Mouse (Mus musculus) lung, postnatal 14 days (tissue): ENCODE results near the gene Lcn11.
"Not testable (repeated sequence)": the region's sequence is repeated elsewhere in the genome, so short reads cannot be mapped to it uniquely, and the experiment has no call there.

Experiments
- DNase-seq: peaks from one replicate; pipeline ENCODE4 v3.0.0; 2021

Lcn11 gene

DNA sequence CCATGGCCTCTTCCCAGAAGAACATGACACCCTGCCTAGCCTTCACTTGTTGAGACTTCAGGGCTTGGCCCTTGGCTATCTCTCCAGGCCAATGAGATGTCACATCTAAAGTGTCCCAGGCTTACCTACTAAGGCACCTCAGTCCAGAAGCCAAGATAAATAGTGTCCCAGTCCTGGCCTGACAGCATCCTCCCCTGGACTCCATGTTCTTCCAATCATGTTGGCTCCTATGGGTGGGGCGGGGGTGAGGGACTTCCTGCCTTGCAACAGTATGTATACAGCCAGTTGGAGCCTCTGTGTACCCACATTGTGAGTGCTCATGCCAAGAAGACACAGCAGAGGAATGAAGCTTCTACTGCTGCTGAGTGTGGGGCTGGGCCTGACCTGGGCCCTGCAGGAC lies at the start of gene Lcn11:
Gene Lcn11, plus strand, starts transcription at position 301 of the 400 bp plus-strand sequence.
- no peak for DNase-seq

DNA sequence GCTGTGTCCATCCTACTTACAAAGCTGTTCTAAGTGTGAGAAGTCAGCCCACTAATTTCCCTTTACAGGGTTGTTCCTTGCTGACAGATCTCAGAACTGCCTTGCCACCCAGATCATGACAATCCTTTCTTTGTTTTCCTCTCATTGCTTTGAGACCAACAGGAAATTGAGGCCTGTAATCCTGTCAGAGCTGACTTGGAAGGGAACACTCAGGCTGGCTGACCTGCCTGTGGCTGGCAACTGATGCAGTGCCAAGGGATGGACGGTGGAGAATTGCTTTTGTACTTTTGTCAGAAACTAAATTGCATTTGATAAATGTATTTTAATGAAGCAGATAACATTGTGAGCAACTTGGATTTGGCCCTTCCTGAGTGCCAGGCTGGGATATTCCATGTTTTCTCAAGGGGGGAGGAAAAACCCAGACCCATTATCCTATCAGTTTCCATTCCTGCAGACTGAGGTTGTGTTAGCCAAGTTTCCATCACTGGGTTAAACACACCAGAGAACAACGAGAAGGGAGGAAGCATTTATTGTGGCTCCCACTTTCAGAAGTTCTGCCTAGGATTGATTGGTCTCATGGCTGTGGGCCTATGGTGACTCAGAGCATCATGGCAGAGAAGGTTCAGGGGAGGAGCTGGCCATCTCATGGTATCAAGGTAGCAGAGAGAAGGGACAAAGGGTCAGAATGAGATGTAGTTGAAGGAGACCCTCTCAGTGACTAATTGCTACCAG lies 43.5 kb upstream of the Lcn11 start:
- no peak for DNase-seq

DNA sequence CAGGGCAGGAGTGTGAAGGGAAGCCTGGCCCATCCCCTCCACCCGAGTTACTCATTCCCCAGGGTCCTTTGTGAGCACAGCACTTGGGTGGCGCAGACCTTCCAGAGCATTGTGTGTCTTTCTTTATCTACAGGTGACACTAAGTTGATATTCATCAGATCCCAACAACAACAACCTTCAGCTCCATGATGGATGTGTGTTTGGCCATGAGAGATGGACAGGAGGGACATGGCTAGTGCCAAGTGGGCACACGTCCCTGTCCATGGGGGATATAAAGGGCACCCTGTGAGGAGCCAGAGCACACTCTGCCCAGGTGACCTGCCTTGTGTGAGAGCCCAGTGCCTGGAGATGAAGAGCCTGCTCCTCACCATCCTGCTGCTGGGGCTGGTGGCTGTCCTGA lies 40.1 kb upstream of the Lcn11 start, which contains the start of gene Obp2b:
Gene Obp2b, plus strand, starts transcription at position 301 of the 400 bp plus-strand sequence.
- not testable (repeated sequence) for DNase-seq

DNA sequence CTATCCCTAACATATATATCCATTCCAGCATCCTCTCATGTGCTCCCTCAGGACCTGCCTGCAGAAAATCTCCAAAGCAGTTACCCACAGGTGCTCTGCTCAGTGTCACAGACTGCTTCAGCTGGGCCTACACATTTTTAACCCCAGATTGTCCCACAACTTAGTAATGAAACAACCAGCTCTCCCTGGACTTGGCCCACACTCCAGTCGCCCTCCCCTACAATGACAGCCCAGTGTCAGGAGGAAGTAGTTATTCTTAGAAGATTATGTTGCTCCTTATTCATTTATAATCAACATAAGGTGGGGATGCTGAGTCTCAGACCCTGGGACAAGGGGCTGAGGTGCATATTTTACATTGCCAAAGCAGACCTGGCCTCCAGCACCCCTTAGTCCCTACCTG lies 35.1 kb upstream of the Lcn11 start:
- no peak for DNase-seq

DNA sequence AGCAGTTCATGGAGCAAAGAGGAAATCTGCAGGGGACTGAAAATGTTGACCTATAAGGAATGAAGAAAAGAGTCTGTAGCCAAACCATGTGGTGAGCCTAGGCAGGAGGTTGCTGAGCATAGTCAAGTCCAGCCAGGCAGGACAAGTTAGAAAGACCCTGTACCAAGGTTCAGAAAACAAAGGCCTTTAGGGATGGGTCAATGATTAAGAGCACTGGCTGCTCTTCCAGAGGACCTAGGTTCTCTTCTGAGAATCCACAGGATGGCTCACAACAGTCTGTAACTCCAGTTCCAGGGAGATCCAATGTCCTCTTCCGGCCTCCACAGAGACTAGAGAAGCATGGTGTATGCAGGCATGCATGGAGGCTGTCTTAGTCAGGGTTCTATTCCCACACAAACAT lies 22.6 kb upstream of the Lcn11 start:
- no peak for DNase-seq

DNA sequence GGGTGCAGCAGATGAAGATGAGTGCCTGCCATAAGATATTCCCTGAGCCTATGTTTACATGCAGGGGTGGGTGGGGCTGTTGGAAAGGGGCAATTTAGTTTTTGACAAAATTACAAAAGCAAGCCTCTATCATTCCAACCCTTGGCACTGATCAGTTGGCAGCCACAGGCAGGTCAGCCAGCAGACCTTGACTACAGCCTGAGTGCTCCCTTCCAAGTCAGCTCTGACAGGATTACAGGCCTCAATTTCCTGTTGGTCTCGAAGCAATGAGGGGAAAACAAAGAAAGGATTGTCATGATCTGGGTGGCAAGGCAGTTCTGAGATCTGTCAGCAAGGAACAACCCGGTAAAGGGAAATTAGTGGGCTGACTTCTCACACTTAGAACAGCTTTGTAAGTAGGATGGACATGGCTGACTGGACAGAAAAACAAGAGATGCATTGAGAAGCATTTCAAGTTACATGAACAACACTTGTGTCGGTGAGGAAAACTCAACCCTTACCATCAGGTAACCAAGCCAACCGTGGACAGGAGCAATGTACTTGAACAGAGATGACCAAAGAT lies 18.7 kb upstream of the Lcn11 start:
- DNase-seq = no peak

DNA sequence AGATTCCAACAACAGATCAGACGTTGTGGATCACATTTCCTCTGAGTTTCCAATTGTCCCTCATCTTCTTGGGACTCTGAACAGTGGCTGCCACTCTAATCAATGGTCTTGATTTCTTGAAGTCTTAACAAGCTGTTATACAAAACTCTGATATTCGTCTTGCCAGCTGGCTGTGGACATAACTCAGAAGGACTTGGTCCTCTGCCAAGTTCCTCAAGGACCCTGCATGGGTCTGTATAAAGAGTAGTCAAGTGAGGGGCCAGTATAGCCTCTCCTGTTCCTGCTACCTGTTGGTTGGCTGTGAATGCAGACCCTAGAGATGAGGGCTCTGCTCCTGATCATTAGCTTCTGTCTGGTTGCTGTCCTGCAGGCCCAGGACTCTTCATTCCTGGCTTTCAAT lies 11.5 kb upstream of the Lcn11 start, which contains the start of gene Lcn3:
Gene Lcn3, plus strand, starts transcription at position 301 of the 400 bp plus-strand sequence.
- DNase-seq = no peak

DNA sequence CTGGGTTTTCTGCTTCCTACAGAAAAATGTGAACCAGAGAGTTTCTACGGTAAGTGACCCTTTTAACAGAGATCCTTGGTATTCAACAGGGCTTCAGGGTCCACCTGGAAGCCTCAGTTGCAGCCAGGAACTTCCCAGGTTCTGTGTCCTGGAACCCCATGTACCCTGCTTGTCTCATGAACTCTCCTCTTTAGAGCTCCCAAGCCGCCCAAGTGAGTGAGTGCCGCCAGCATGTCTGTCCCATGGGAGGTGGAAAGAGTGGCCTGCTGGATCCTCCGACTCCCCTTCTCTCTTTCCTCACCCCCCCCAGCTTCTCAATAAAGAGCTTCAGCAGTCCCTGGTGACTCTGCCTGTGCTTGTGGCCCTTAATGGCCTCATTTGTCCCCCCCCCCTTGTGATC lies 9.1 kb upstream of the Lcn11 start:
- DNase-seq = no peak

DNA sequence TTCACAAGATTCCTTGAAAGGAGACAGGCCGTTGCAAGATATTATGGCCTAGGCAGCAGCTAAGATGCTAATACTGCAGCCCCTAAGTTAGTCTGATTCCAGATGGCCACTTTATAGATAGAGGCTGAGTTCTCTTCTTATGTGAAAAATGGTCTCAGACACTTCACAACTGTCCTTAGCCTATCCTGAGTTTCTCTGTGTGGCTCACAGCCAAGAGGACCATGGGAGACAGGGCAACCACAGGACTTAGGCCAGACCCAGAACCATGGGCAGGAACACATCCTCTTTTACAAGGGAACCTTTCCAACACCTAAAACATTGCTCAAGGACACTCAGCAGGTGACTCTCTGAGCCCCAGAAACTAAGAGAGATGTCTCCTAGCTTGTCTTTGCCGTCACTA lies 3.3 kb upstream of the Lcn11 start:
- no peak for DNase-seq

DNA sequence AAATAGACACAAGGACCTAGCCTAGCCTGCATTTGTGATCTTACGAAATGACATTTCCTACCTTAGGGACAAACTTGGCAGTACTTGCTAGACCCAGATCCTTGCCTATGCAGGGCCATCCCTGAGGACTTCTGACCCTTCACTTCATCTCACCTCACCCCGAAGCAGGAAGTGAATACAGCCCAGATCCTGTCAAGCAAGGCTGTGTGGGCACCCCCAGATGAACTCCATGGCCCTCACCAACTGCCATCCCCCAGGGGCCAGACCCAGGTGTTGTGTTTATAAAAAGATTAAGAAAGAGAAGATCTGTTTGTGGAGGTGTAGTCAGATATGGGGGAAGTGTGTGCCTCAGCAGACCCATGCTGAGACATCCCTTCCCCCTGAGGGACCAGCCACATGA lies 2.2 kb upstream of the Lcn11 start:
- DNase-seq = no peak

DNA sequence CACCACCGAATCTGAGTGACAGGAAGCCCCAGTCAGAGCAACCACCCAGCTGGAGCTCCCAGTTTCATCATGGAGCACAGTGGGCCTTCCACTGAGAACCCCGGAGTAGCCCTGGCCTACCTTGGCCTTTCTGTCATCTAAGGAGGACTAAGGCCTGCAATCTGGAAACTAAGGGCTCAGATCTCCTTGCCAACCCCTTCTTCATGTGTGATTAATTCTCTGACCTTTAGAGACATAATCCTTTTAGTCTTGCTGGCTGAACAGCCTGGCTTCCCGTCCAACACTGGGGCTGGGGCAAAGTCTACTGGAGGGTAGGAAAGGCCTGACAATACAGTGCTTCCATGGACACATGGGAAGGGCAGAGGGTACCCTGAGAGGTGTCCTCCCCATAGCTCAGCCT lies 826 bp upstream of the Lcn11 start:
- DNase-seq = no peak

DNA sequence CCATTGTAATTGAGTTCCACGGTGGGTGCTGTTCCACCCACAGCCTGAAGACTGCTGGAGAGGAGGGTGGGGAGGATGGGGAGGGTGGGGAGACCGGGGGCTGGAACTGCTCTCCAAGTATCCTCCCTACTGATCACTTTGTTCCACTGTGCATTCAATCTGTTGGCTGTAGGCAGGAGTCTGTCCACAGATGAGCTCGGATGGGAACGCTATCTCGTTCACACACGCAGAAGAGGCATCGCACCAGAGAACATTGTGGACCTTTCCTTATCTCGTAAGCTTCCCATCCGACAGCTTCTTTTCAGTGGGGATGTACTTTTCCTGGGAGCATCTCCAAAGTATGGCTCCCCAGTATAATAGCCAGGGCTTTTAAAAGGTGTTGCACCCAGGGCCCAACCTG lies 2.3 kb downstream of the Lcn11 start:
- no peak for DNase-seq

DNA sequence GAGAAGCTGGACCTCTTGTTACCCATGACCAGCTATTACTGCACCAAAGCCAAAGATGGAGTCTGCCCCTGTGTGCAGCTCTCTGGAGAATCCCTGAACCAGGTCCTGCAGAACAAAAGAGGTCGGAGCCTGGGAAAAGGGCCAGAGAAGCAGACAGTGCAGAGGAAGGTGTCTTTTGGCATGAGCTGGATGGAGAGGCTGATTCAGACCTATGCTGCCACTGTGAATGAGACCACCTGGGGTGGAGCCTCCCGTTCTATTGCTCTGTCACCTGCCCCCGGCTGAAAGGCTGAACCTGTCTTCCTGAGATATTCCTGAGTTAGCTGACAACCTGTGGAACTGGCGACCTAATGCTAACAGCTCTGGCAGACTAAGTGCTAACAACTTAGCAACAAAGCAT lies 4.1 kb downstream of the Lcn11 start:
- no peak for DNase-seq

DNA sequence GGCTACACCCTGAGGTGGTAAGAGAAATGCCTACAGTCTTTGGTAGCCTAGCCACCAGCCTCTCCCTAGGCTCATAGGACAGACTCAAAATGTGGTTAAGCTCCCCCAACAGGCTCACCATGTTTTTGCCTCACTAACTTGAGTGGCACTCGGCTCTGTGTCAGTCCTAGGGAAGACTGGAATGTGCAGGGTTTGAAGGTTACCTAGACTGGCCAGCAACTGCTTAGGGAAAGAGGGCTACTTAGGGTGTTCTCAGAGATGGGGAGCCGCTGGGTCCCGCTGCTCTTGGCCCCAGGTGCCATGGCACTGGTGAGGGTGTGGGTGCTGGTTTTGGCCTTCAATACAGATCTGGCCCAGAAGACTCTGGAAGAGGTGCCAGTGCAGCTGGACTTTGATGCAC lies 5.1 kb downstream of the Lcn11 start, which contains the start of gene Gm13539:
Gene Gm13539, plus strand, starts transcription at position 301 of the 400 bp plus-strand sequence.
- no peak for DNase-seq

DNA sequence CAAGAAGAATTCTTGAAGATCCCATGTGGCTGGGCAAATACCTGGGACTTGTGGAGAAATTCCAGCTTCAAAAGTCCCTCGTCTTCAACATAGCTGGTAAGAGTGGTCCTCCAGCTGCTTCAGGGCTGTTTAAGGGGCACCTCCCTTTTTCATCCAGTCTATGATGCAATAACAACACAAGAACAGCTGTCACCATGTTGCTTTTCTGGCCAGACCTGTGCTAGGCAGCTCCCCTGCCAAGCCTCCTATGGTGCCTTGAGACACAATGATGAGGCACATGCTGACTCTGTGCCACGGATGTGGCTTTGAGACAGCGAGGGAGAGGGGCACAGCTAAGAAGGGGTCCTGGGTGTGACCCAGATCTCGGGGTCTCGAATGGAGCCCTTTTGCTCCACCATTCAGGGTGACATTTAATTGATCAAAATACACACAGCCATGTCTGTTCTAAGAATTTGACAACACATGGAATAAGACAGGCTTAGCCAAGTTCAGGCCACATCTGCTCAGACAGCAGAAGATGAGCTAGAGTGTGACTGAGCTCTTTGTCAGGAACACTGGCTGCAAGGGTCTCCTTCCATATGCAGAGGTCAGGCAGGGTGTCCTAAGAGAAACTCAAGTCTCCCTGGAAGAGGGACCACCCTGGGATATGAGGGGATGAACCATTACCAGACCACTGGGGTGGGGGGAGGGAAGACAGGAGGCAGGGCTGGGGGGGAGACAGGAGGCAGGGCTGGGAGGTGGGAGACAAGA lies 8.9 kb downstream of the Lcn11 start:
- DNase-seq = no peak

DNA sequence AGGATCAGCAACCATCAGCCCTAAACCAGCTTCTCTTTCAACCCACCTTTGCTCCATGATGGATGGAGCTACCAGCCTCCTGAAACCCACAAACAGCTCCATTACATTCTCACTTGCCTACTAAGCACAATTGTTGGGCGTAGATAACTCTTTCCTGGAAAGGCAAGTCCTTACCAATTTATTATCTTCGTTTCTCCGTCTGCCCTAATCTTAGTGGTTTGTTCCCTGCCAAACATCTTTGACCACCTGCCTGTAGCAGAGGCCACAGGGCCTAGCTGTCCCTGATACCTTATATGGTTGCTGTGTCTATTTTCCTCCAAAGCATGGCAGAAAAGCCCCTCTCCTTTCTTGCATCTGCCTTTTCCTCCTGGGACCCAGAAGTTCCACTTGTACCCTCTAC lies 12.3 kb downstream of the Lcn11 start:
- no peak for DNase-seq

DNA sequence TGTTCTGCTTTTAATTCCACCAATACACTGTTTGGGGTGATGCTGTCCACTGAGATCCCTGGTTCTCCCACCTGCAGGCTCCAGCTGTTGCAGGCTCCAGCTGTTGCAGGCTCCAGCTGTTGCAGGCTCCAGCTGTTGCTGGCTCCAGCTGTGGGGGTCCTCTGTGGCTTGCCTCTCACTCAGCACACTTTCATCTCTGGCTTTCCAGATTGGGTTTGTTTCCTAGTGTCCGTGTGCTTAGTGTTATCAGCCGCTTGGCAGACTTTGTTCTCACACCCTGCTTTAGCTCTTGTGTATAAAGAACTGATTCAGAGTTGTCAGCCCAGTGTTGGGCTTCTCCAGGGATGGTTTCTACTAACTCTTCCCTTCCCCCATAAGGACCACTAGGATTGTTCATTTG lies 20.8 kb downstream of the Lcn11 start:
- DNase-seq = no peak

DNA sequence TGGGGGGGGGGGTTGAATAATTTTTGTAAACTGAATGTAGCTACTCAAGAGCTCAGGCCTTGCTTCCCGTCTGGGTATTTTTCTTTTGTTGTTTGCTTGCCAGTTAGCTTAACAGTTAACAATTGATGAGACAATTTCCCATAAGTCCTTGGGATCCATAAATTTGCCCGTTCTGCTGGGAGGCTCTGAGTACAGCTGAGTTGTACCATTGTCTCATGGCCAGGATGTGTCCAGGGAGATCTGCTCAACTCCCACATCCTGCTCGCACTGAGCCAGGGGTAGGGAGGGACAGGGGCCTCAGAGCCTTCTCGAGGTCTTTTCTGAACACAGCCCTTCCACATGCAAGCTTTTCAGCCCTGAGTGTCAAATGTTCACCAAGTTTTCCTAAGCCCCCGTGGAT lies 21.2 kb downstream of the Lcn11 start:
- no peak for DNase-seq

DNA sequence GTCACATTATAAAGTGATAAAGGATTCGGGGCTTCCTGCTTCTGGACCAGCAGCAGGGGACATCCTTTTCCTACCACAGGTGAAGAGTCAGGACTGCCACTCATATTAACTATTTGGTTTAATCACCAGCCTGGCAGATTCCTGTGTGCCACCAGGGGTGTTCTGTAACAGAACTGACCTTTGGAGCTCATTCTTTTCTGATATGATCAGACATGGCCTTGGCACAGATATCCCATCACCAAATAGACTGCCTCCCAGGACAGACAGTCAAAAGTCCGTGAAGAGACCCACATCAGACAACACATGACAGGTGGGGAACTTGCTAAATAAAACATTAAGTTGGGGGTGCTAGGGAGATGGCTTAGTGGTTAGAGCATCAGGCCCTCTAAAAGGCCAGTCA lies 34.9 kb downstream of the Lcn11 start:
- DNase-seq = no peak

DNA sequence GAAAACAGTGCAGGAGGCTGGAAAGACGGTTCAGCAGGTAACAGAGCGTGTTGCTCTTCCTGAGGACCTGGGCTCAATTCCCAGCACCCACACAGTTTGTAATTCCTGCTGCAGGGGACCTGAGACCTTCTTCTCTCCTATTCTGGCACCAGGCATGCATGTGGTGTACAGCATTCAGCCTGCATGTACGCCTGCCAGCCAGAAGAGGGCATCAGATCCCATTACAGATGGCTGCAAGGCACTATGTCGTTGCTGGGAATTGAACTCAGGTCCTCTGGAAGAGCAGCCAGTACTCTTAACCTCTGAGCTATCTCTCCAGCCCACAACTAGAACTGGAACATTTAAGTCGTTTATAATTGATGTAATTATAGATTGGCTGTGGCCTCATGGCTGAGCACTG lies 36.5 kb downstream of the Lcn11 start:
- DNase-seq = no peak

DNA sequence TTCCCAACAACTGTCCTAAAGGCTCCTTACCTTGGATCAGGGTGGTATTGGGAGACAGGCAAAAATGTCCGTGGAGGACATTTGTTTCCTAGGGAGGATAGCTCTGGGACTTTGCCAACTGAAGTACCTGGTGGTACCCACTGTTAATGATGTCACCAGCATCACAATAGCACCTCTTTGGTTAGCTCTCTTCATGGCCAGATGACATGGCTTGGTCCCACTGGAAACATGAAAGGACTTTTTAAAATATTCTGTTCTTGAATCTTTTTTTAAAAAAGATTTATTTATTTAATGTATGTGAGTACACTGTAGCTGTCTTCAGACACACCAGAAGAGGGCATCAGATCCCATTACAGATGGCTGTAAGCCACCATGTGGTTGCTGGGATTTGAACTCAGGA lies 38.9 kb downstream of the Lcn11 start, which contains the start of gene Glt6d1:
Gene Glt6d1, minus strand, starts transcription at position 101 of the 400 bp plus-strand sequence.
- DNase-seq = not testable (repeated sequence)

DNA sequence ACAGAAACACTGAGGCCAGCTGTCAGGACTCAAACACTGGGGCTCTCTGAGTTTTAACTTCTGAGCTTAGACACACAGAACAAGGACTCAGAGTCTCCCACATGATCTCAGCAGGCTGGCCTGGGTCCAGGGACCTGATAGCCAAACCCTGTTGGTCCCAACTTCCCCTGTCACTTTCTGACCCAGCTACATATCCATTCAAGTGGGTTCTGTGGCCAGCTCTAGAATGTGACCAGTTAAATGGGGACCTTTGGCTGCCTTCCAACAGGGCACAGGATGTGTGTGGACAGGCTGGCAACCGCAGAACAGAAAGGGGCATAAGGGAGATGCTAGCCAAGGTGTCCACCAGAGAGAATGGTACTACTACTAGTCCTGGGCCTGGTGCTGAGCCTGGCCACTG lies 46.0 kb downstream of the Lcn11 start, which contains the start of gene Lcn9:
Gene Lcn9, plus strand, starts transcription at position 348 of the 400 bp plus-strand sequence.
- DNase-seq = no peak

DNA sequence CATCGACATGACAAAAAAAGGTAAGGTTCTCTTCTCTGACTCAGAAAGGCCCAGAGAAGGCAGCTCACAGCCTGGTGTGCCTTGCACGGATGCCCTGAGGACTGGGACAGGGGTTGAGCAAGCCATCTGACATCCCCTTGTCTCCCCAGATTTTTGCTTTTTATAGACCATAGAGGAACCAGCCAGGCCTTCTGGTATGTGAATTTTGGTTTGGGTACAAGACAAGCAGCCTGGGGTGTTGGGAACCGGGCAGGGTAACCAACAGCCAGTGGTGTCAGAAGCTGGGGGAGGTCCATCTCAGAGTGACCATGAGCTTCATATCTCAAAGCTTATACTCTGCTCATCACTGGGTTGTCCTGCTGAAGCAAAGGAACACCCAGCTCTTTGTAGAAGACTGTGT lies 47.9 kb downstream of the Lcn11 start:
- DNase-seq = no peak
